Mouse (Mus musculus): ENCODE data around the gene Gm43191. TPM values are rescaled to one million over a fixed set of nuclear protein-coding genes. Genes with fewer than 3 reads are reported as not detected.

Gene Gm43191
- not detected for total RNA-seq (2023)

DNA sequence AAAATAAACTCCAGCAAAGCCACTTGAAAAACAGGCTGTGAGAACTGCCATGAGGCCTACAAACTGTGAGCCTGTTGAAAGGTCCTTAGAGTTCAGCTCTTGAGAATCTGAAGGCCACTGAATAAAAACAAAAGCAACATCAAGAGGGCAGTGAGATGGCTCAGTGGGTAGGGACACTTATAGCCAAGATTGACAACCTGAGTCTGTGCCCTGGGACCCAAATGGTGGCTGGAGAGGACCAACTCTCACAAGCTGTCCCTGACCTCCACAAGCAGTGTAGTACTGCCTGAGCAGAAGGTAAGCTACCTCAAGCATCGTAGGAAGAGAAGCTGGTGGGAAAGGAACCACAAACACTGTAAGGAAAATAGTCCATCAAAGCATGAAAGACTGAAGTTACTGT is at the start of gene Gm43191:
Gene Gm43191 (minus strand): TSS at position 101 of the 400 bp plus-strand sequence.

DNA sequence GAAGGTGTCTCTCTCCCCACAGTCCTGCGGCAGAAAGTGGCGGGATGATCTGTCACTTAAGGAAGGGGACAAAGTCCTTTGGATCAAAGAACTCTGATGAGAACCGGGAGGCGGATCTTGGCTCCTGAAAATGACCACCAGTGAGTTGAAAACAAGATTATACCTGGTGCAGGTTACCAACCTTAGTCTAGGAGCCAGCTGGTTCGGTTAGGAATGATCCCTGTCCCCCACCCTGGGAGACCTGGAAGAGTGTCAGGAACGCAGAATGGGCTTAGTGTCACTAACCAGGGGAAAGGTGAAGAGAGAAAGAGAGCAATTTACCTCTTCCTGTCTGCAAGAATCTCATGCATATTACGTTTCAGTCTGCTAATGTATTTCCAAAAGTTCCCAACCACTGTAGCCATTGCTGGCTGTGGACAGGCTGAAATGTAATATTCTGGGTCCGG is 31.4 kb upstream of the Gm43191 start, which contains the start of gene Slc35a3:
Gene Slc35a3 (minus strand): TSS at position 396 of the 446 bp plus-strand sequence.

DNA sequence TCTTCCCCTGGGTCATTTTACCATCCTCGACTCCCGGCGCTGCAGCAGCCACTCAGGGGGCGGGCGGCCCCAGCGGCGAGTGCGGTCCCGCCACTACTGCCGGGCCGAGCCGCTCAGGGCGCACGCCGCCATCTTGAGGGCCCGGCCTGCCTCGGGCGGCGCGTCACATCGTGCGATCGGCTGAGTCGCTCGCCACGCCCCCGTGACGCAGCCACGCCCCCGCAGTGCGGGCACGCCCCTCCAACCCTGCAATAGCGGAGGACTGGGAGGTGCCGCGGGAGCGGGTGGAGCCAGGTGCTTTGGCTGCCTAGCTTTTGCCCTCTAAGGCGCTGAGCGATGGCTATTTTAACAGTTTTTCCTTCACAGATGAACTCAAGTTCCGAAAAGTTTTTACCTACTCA is 18.6 kb downstream of the Gm43191 start, which contains the start of gene Mfsd14a:
Gene Mfsd14a (minus strand): TSS at position 215 of the 401 bp plus-strand sequence.

DNA sequence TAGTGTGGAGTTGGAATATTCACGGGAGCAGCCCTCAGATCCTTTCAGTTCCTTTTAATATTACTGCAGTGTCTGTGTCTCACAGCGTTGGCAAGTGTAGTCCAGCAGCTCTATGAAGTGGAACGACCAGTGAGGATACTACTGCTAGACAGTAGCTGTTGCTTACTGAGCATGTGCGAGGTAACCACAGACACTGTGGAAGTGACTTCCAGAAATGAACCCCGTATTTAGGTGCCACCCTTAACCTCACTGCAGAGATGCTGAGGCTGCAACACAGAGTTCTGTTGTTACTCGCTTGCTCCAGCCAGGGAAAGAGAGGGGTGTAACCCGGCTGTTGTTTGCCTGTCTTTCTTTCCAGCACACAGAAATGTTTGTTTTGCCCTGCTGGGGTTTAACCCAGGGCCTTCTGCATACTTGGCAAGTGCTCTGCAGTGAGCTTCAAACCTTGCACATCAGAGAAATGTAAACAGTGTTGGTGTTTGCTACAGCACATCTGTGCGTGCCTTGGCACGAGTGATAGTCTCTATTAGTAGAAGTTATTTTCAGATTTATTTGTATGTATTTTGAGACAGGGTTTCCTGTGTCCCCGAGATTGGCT is 66.7 kb downstream of the Gm43191 start, which contains the start of gene Trmt13:
Gene Trmt13 (minus strand): TSS at position 293 of the 598 bp plus-strand sequence.

DNA sequence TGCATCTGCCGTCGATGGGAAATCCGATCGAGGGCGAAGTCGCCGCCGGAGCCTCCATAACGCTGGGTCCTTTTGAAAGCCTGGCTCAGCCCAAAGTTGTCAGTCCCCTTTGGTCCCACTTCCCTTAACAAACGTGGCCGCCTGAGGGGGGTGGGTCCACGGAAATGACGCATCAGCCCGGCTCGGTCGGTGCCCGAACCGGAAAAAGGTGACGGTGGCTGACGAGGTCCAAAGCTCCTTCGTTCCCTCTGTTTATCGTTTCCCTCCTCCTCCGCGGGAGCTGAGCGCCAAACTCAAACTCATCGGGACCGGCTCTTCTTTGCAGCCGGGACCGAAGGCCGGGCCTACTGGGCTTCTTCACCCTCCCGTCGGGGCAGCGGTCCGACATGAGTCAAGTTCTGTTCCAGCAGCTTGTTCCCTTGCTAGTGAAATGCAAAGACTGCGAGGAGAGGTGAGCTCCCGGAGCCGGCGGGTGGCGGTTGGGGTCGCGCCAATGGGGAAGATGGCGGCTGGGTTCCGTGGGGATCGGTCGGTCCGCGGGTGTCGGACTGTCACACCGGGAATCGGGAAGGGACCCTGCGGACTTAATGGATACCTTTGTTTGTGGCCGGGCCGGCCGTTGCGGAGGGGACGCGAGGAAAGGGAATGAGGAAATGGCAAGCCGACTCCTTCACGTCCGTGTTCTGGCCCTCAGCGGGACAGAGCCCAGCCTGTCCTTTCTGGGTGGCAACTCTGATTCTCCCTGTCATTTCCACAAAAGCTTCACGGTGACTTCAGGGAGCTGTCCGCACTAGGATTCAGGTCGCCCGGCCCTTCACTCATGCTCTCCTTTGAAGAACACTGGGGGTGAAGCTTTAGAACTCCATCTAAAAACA is 86.1 kb downstream of the Gm43191 start, which contains the start of gene Sass6:
Gene Sass6 (plus strand): TSS at position 255 of the 875 bp plus-strand sequence.

Other genes starting within 250 kb of the Gm43191 start
- gene Rtca, start 173.1 kb downstream of the Gm43191 start, total RNA-seq (2023): 21.0 TPM
- 12.5 TPM for gene Dbt, start 168.2 kb downstream of the Gm43191 start, total RNA-seq (2023)
- not detected for gene Lrrc39, start 118.3 kb downstream of the Gm43191 start, total RNA-seq (2023)
- gene Sass6, start 86.3 kb downstream of the Gm43191 start, total RNA-seq (2023): 6.9 TPM
- 30.9 TPM for gene Trmt13, start 66.7 kb downstream of the Gm43191 start, total RNA-seq (2023)
- gene Mfsd14a, start 18.6 kb downstream of the Gm43191 start, total RNA-seq (2023): 106 TPM
- gene Slc35a3, start 31.6 kb upstream of the Gm43191 start, total RNA-seq (2023): 27.3 TPM
- gene Agl, start 126.9 kb upstream of the Gm43191 start, total RNA-seq (2023): 6.8 TPM
- gene Frrs1, start 178.2 kb upstream of the Gm43191 start, total RNA-seq (2023): 12.8 TPM

Data from CD4-positive naive resting alpha-beta T cell, adult 76 days (primary cell).